Mouse (Mus musculus): ENCODE data around the gene Mbtps2.

Mbtps2 gene

GRCm38 (mm10) chrX:157598186-157598996 is at the start of gene Mbtps2:
TSS of gene Mbtps2 (minus strand) at chrX:157598715.
- DNase-seq (ENCODE audit: low read depth, low spot score), result no peak

GRCm38 (mm10) chrX:157646399-157646798 is 47.9 kb upstream of the Mbtps2 start:
- DNase-seq (ENCODE audit: low read depth, low spot score), result no peak

GRCm38 (mm10) chrX:157644700-157645099 is 46.2 kb upstream of the Mbtps2 start:
- DNase-seq (ENCODE audit: low read depth, low spot score), result no peak

- DNase-seq (ENCODE audit: low read depth, low spot score), result peak; percentile 17
Observed at GRCm38 (mm10) chrX:157644300-157644699, 45.8 kb upstream of the Mbtps2 start.

GRCm38 (mm10) chrX:157642856-157643255 is 44.3 kb upstream of the Mbtps2 start:
- no peak for DNase-seq (ENCODE audit: low read depth, low spot score)

- DNase-seq (ENCODE audit: low read depth, low spot score), result no peak
Observed at GRCm38 (mm10) chrX:157637253-157637652, 38.7 kb upstream of the Mbtps2 start.

- no peak for DNase-seq (ENCODE audit: low read depth, low spot score)
Observed at GRCm38 (mm10) chrX:157633676-157634414, 35.3 kb upstream of the Mbtps2 start.

- DNase-seq (ENCODE audit: low read depth, low spot score), result no peak
Observed at GRCm38 (mm10) chrX:157630341-157630740, 31.8 kb upstream of the Mbtps2 start.

- DNase-seq (ENCODE audit: low read depth, low spot score), result no peak
Observed at GRCm38 (mm10) chrX:157612894-157613293, 14.4 kb upstream of the Mbtps2 start.

- DNase-seq (ENCODE audit: low read depth, low spot score), result no peak
Observed at GRCm38 (mm10) chrX:157601450-157601849, 2.9 kb upstream of the Mbtps2 start.

GRCm38 (mm10) chrX:157597585-157598185 is 830 bp downstream of the Mbtps2 start:
- DNase-seq (ENCODE audit: low read depth, low spot score), result no peak

- no peak for DNase-seq (ENCODE audit: low read depth, low spot score)
Observed at GRCm38 (mm10) chrX:157596802-157597201, 1.7 kb downstream of the Mbtps2 start.

- no peak for DNase-seq (ENCODE audit: low read depth, low spot score)
Observed at GRCm38 (mm10) chrX:157595927-157596326, 2.6 kb downstream of the Mbtps2 start.

- no peak for DNase-seq (ENCODE audit: low read depth, low spot score)
Observed at GRCm38 (mm10) chrX:157594606-157595005, 3.9 kb downstream of the Mbtps2 start.

GRCm38 (mm10) chrX:157587001-157587400 is 11.5 kb downstream of the Mbtps2 start:
- no peak for DNase-seq (ENCODE audit: low read depth, low spot score)

- DNase-seq (ENCODE audit: low read depth, low spot score), result no peak
Observed at GRCm38 (mm10) chrX:157586397-157586796, 12.1 kb downstream of the Mbtps2 start.

- DNase-seq (ENCODE audit: low read depth, low spot score), result no peak
Observed at GRCm38 (mm10) chrX:157579108-157579614, 19.4 kb downstream of the Mbtps2 start.

GRCm38 (mm10) chrX:157574683-157575082 is 23.8 kb downstream of the Mbtps2 start:
- DNase-seq (ENCODE audit: low read depth, low spot score), result no peak

- DNase-seq (ENCODE audit: low read depth, low spot score), result no peak
Observed at GRCm38 (mm10) chrX:157568840-157569239, 29.7 kb downstream of the Mbtps2 start, which contains the start of gene Yy2. TSS of gene Yy2 (minus strand) at chrX:157568985.

GRCm38 (mm10) chrX:157563794-157564193 is 34.7 kb downstream of the Mbtps2 start:
- DNase-seq (ENCODE audit: low read depth, low spot score), result no peak

- DNase-seq (ENCODE audit: low read depth, low spot score), result peak; percentile 3
Observed at GRCm38 (mm10) chrX:157547082-157547481, 51.4 kb downstream of the Mbtps2 start.

- DNase-seq (ENCODE audit: low read depth, low spot score), result no peak
Observed at GRCm38 (mm10) chrX:157506400-157506799, 92.1 kb downstream of the Mbtps2 start.
